Mouse (Mus musculus): ENCODE data around the gene Ptpn6. TPM values are rescaled to one million over a fixed set of nuclear protein-coding genes. Genes with fewer than 3 reads are reported as not detected.

Ptpn6 gene
- polyA plus RNA-seq, 1 experiment, result 2.9 TPM

DNA sequence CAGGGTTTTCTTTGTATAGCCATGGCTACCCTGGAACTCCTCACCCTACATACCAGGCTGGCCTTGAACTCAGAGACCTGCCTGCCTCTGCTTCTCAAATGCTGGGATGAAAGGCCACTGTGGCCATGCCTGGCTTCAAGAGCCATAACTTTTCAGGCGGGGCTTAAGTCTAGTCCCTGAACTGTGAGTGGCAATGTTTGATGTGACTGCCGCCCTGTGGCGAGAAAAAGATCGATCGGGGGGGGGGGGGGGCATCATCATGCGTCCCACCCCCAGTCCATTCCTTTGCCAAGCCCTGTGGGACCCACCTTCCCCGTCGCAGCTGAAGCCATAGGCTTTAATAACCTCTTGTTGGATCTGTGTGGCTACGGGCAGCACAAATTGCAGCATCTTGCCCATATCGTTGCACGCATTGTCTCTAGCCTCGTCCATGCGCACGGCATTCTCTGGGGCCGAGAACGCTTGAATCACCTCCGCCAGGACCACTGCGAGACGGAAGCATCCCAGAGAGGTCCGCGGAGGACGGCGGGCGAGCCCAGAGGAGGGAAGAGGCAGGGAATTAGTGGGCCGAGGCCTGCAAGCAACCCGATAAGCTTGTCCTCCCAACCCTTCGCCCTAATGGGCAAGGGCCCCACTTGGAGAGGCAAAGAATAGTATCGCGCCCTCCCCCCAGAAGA lies 1.8 kb upstream of the Ptpn6 start:
- peak; percentile 34; the same call in 1 of the 2 replicates for TF ChIP-seq CTCF (IDR thresholded peaks at IDR 0.05; ENCODE audit: borderline replicate concordance, extremely low read depth, insufficient read depth, insufficient read length)
- no peak for TF ChIP-seq POLR2A (IDR thresholded peaks at IDR 0.05; ENCODE audit: borderline replicate concordance, extremely low read depth, insufficient read depth, insufficient read length, poor library complexity, severe bottlenecking)
- peak; percentile 83 for DNase-seq (ENCODE audit: low read depth)

DNA sequence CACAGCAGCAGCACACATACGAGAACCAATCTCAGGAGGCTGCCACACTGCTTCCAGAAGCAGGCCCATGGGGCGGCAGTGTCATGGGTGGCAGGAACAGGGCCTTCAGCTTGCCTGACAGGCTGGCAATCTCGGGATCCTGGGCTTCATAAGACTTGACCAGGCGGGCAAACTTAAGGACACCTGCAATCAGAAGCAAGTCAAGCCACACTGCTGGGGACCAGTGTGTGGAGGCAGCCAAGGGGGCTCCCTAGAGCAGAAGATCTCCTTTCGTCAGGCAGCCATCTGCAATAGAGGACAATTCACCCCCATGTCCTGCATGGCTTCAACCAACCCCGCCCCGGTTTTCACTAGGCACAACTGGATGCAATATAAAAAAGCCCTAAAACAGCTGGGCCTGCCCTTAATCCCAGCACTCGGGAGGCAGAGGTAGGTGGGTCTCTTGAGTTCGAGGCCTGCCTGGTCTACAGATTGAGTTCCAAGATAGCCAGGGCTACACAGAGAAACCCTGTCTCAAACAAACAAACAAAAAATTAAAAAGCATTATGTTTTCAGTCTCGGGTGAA lies 800 bp upstream of the Ptpn6 start:
- no peak for DNase-seq (ENCODE audit: low read depth)
- TF ChIP-seq CTCF (IDR thresholded peaks at IDR 0.05; ENCODE audit: borderline replicate concordance, extremely low read depth, insufficient read depth, insufficient read length) (no peak), POLR2A (IDR thresholded peaks at IDR 0.05; ENCODE audit: borderline replicate concordance, extremely low read depth, insufficient read depth, insufficient read length, poor library complexity, severe bottlenecking) (no peak)

DNA sequence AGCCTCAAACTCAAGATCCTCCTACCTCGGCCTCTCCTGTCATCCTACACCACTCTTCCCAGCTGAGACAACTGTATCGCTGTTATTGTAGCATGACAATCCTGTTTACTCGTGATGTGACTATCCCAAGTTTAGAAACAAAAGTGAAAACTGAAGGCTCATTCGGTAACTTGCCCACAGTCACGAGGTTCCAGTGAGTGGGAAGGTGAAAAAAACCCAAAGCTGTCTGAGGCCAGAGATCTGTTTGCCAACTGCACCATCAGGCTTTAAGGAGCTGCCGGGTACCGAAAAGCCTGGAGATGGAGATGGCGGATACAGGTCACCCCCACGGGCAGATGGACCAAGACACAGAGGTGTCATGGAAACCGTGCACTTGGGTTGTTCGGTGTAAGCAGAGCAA lies 1.5 kb downstream of the Ptpn6 start:
- TF ChIP-seq POLR2A (IDR thresholded peaks at IDR 0.05; ENCODE audit: borderline replicate concordance, extremely low read depth, insufficient read depth, insufficient read length, poor library complexity, severe bottlenecking), result no peak
- TF ChIP-seq CTCF (IDR thresholded peaks at IDR 0.05; ENCODE audit: borderline replicate concordance, extremely low read depth, insufficient read depth, insufficient read length), result no peak
- DNase-seq (ENCODE audit: low read depth), result no peak

DNA sequence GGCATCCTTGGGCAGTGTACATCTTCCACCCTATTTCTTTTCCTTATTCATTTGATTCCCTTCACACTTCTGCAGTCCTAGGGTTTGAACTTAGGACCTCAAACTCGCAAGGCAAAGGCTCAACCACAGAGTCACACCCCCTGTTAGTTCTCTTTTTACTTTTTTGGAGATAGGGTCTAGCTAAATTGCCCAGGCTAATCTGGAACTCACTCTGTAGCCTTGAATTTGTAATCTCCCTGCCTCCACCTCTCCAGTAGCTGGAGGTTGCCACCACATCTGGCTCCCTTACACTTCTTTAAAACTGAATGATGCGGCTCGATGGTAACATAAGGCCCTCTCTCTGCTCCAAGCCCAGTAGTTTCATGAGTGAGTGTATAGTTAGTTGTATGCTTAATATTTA lies 4.1 kb downstream of the Ptpn6 start:
- TF ChIP-seq CTCF (IDR thresholded peaks at IDR 0.05; ENCODE audit: borderline replicate concordance, extremely low read depth, insufficient read depth, insufficient read length) (no peak), POLR2A (IDR thresholded peaks at IDR 0.05; ENCODE audit: borderline replicate concordance, extremely low read depth, insufficient read depth, insufficient read length, poor library complexity, severe bottlenecking) (no peak)
- DNase-seq (ENCODE audit: low read depth), result no peak

DNA sequence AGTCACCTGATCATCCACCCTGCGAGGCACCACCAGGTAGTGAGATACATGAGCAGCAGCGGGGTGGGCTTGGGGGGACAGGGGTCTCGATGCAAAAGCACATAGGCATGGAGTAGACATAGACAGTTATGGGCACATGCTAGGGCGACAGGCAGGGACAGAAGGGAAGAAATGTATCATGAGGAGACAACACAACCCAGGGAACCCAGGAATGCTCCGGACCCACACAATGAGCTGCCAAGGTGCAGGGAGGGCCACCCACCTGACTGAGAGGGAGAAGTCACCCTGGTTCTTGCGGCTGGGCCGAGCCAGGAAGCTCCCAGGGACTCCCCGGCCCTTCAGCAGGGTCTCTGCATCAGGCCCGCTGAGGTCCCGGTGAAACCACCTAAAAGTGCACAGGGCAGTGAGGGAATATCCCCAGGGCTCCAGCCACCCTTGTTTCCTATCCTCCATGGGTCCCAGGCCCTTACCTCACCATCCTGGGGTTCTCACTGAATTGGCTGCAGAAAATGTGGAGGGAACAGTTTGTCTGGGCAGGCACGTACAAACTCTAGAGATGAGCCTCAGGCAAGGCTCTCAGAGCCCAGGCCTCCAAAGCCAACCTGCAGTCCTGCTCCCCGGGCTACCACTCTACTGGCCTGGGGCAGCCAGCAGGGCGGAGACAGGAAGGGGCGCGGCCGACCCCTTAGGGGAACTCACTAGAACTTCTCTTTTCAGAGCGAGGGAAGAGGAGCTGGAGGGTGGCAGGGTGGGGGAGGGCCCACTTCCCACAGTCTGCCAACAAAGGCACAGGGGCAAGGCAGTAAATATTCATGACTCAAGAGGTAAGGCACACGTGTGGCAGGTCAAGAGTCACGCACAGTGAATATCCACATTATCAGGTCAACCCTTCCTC lies 5.8 kb downstream of the Ptpn6 start:
- no peak for TF ChIP-seq CTCF (IDR thresholded peaks at IDR 0.05; ENCODE audit: borderline replicate concordance, extremely low read depth, insufficient read depth, insufficient read length)
- DNase-seq (ENCODE audit: low read depth), result no peak

DNA sequence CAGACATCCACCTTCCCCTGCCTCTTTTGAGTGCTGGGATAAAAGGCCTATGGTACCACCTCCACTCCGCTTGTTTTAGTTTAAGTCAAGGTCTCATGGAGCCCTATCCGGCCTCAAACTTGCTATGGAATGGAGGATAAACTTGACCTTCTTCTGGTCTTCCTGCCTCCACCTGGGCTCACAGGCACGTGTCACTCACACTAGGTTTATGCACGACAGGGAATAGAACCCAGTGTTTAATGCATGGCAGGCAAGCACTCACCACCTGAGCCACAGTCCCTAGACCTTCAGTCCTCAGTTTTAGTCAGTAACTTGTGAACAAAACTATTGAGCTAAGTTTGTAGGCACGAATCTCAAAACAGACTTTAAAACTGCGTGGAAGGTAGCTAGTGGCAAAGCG lies 7.5 kb downstream of the Ptpn6 start:
- no peak for DNase-seq (ENCODE audit: low read depth)
- TF ChIP-seq CTCF (IDR thresholded peaks at IDR 0.05; ENCODE audit: borderline replicate concordance, extremely low read depth, insufficient read depth, insufficient read length) (no peak), POLR2A (IDR thresholded peaks at IDR 0.05; ENCODE audit: borderline replicate concordance, extremely low read depth, insufficient read depth, insufficient read length, poor library complexity, severe bottlenecking) (no peak)

DNA sequence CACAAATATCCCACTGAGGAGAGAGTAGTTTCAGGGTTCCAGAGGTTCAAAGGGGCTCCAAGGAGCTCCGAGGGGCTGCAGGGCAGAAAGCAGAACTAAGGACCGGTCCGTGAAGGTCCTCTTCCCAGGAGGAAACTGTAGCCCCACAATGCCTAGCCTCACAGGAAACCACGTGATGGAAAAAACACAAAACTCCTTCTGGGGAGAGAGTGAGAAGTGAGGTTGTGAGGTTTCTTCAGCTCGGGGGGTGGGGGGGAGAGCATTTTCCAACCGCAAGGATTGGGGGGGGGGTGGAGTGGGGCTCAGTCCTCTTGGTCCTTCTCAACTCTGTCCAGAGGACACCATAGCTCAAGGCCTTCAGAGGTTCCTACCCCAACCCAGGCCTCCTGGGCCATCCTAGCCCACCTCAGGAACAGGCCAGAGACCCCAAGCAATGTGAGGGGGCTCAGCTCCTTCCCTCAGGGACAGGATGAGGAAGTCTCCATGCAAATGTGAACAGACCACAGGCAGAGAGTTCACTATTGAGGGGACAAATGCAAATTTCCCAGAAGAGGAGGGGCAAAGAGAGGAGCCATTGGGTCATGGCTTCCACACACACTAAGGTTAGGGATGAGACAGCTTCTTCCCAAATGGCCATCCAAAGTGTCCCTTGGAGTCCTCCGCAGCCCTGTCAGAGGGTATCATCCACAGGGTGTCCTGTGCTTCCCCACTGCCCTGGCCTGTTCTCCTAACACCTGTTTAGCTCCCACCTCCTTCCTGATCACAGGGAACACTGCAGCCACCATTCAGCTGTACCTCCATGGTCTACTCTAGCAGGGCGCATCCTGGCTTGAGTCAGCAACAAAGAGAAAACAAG lies 8.4 kb downstream of the Ptpn6 start:
- TF ChIP-seq POLR2A (IDR thresholded peaks at IDR 0.05; ENCODE audit: borderline replicate concordance, extremely low read depth, insufficient read depth, insufficient read length, poor library complexity, severe bottlenecking) (no peak), CTCF (IDR thresholded peaks at IDR 0.05; ENCODE audit: borderline replicate concordance, extremely low read depth, insufficient read depth, insufficient read length) (no peak)
- DNase-seq (ENCODE audit: low read depth), result no peak

DNA sequence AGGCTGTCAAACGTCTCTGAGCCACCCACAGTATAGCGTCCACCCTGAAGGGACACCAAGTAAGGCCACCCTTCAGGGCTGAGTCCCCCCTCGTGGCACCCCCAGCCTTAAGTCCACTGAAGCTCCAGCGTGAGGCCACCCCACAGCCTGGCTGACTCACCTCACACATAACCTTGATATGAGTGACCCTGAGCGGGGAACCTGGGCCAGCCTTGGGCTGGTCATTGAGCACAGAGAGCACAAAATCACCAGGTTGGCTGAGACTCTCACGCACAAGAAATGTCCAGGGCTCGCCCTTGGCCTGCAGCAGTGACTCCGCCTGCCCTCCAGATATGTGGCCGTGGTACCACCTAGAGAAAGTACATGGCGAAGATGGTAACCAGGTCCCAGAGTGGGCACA lies 9.9 kb downstream of the Ptpn6 start:
- TF ChIP-seq CTCF (IDR thresholded peaks at IDR 0.05; ENCODE audit: borderline replicate concordance, extremely low read depth, insufficient read depth, insufficient read length) (no peak), POLR2A (IDR thresholded peaks at IDR 0.05; ENCODE audit: borderline replicate concordance, extremely low read depth, insufficient read depth, insufficient read length, poor library complexity, severe bottlenecking) (no peak)
- no peak for DNase-seq (ENCODE audit: low read depth)

DNA sequence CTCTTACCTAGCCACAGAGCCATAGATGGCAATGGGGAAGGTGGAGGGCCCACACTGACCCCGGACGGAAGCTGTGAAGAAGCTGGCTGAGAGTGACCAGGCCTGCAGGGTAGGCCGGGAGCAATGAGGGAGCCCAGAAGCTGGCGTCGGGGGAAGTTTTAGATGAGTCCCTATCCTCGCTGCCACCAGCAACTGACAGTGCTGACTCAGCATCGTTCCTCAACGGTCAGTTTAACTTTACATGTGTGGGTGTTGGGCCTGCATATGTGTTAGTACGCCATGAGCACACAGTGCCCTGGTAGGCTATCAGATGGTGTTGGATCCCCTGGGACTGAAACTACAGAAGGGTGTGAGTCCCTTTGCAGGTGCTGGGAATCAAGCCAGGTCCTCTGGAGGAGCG lies 14.0 kb downstream of the Ptpn6 start:
- TF ChIP-seq POLR2A (IDR thresholded peaks at IDR 0.05; ENCODE audit: borderline replicate concordance, extremely low read depth, insufficient read depth, insufficient read length, poor library complexity, severe bottlenecking) (no peak), CTCF (IDR thresholded peaks at IDR 0.05; ENCODE audit: borderline replicate concordance, extremely low read depth, insufficient read depth, insufficient read length) (no peak)
- no peak for DNase-seq (ENCODE audit: low read depth)

DNA sequence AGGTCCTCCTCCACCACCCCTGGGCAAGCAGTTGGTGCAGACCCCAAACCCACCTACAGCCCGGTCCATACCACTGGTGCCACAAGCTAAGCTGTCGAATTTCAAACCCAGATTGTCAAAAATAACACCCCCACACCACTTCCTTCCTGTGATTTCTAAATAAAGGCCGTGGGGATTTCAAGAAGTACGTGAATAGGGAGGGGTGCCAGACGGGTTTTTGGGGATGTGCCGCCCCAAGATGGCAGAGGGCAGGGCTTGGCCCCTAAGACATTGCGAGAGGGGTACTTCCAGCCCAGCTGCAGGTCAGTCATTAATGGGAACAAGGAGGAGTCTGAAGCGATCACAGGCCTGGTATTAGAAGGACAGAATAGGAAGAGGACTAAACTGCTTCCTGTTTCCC lies 15.0 kb downstream of the Ptpn6 start:
- DNase-seq (ENCODE audit: low read depth), result no peak
- no peak for TF ChIP-seq CTCF (IDR thresholded peaks at IDR 0.05; ENCODE audit: borderline replicate concordance, extremely low read depth, insufficient read depth, insufficient read length)
- no peak for TF ChIP-seq POLR2A (IDR thresholded peaks at IDR 0.05; ENCODE audit: borderline replicate concordance, extremely low read depth, insufficient read depth, insufficient read length, poor library complexity, severe bottlenecking)
